Mouse (Mus musculus) macrophage (primary cell): ENCODE data around the gene Clp1. TPM values are rescaled to one million over a fixed set of nuclear protein-coding genes. Genes with fewer than 3 reads are reported as not detected.

Source experiments
- H3K27ac ChIP-seq: fragments of 350-480 bp; formaldehyde crosslinking; 2 replicates; pipeline ENCODE4 v1.9.0; 2021
- H3K36me3 ChIP-seq: fragments of 350-480 bp; formaldehyde crosslinking; 2 replicates; pipeline ENCODE4 v1.9.0; 2021; ENCODE audit errors: inconsistent target
- H3K4me3 ChIP-seq: fragments of 350-480 bp; formaldehyde crosslinking; 2 replicates; pipeline ENCODE4 v1.9.0; 2021; ENCODE audit errors: inconsistent target
- H3K79me2 ChIP-seq: fragments of 350-480 bp; formaldehyde crosslinking; 2 replicates; pipeline ENCODE4 v1.9.0; 2021; ENCODE audit errors: inconsistent target
- WGBS: methylation state at CpG from one replicate; pipeline ENCODE4 v1.1.7; 2026; ENCODE audit warnings: inconsistent platforms; ENCODE audit not compliant: missing documents; 5-methylcytosine and 5-hydroxymethylcytosine counted together
- polyA plus RNA-seq: library from polyadenylated mRNA; stranded (reverse); fragments of 250-400 nt; gene quantifications from 3 replicates; pipeline ENCODE4 v1.2.4, GENCODE M21; 2018; ENCODE audit warnings: inconsistent platforms
- total RNA-seq, 78 experiments: library from RNA; depleted of rRNA; stranded (reverse); fragments of 250-400 nt; gene quantifications; 1 replicate in 9 of 78; 2 replicates in 24 of 78; 3 replicates in 43 of 78; 4 replicates in 2 of 78; pipeline ENCODE4 v1.2.4; 2018; ENCODE audit warnings: inconsistent platforms in 56 of 78

Clp1 gene
- total RNA-seq (2018; cell fraction: chromatin; rRNA removed), result 10 to 100 TPM in 10 of 26 experiments, 1 to 10 TPM in 16; 4.2 to 12.4 (median 9.1) TPM
- total RNA-seq (2018; cell fraction: cytosol; rRNA removed), result 10 to 100 TPM in 25 of 26 experiments, 1 to 10 TPM in 1; 9.6 to 25.7 (median 16.7) TPM
- 10 to 100 TPM in 23 of 26 experiments, 1 to 10 TPM in 3; 8.9 to 25.2 (median 14.1) TPM for total RNA-seq (2018; cell fraction: nucleus; rRNA removed)
- polyA plus RNA-seq, result 8.7 to 16.7 TPM (median 10.6 TPM) in 3 replicates

DNA sequence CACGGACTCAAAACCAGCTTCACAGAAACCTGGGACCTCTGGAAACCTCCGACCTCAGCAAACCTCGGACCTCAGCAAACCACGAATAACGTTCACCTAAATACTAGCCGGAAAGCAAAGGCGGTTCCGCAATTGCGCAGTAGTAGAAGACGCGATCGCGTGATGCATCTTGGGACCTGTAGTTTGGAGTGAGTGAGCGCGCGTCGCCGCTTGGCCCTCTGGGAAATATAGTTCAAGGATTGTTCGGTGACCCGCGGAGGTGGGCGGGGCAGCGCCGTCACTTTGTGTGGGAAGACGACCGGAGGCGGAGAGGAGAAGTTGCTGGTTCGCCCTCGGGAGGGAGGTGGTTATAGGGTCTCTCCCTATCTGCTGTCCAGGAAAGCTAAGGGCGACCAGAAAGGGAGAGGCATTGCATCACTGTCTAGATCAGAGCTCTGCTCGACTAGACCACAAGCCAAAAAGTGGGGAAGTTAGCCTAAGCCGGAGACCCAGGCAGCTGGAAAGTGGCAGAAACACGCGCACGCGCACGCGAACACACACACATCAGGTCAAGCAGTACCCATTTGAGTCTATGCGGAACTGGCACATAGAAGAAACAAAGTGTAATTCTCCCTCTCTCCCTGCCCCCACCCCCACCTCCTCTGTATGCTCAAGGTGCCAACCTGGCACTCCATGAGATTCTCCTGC is at the start of gene Clp1:
Gene Clp1 (minus strand): TSS at position 179 of the 687 bp plus-strand sequence.
- H3K4me3 ChIP-seq, result peak within 1 kb of the TSS; percentile 81
- peaks cover 17% of the 10 kb centered on the region; the same call in 1 of the 2 replicates for H3K36me3 ChIP-seq
- WGBS, result under 1% methylated on average over 39 of the region's 39 CpGs

GRCm38 (mm10) chr2:84775665-84776064 is 48.5 kb upstream of the Clp1 start:
- no peaks in the 10 kb centered on the region for H3K36me3 ChIP-seq
- no peak overlapping the region for H3K4me3 ChIP-seq
- no peak overlapping the region for H3K27ac ChIP-seq
- 32% methylated on average over 6 of the region's 6 CpGs for WGBS
- H3K79me2 ChIP-seq, result no peaks in the 10 kb centered on the region

More for the DNA sequence above, at the start of gene Clp1:
- peak within 1 kb of the TSS; percentile 78 for H3K27ac ChIP-seq
- peaks cover 45% of the 10 kb centered on the region for H3K79me2 ChIP-seq

DNA sequence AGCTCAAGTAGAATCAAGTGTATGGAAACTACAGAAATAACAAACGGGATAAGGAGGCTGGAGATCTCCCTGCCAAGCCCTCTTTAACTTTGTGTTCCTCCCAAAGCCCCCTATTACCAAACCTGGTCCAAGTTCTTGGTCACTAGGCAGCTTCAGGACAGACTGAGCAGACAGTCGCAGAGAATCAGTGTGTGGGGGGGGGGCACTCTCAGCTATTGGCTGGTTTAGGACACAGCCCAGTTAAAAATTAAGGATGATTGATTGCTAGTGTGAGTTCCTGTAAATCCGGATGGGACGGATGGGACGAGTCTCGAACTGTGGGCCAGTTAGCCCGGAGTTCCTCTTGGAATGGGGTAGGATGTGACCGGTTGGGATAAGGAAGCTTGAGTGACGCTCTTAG is 48.1 kb upstream of the Clp1 start, which contains the start of gene Serping1:
Gene Serping1 (minus strand): TSS at position 204 of the 400 bp plus-strand sequence.
- Histone ChIP-seq H3K79me2 (no peaks in the 10 kb centered on the region), H3K4me3 (no peak within 1 kb of the TSS), H3K27ac (no peak within 1 kb of the TSS), H3K36me3 (no peaks in the 10 kb centered on the region)
- WGBS, result 91% methylated on average over 7 of the region's 9 CpGs

DNA sequence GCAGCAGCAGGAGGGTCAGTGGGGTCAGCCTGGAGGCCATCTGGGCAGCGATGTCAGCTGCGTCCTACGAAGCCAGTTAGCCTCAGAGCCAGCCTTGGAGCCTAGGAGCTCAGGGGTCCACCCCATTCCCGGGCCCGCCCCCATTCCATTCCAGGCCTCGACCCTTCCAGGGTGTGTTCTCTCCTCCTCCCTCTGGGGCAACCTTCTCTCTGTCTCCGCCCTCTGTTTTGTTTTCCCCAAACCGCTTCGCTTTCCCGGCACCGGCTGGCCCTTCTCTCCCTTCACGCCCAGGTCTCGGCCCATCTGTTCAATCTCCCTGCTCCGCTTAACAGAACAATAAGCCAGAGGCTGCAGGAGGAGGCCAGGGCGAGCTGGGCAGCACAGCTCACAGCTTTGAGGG is 47.6 kb upstream of the Clp1 start:
- Histone ChIP-seq H3K36me3 (no peaks in the 10 kb centered on the region), H3K27ac (no peak overlapping the region), H3K79me2 (no peaks in the 10 kb centered on the region), H3K4me3 (no peak overlapping the region)
- 75% methylated on average over 7 of the region's 15 CpGs for WGBS

- WGBS, result 90% methylated on average over 5 of the region's 5 CpGs
Measured at GRCm38 (mm10) chr2:84773195-84773594, 46.0 kb upstream of the Clp1 start.

DNA sequence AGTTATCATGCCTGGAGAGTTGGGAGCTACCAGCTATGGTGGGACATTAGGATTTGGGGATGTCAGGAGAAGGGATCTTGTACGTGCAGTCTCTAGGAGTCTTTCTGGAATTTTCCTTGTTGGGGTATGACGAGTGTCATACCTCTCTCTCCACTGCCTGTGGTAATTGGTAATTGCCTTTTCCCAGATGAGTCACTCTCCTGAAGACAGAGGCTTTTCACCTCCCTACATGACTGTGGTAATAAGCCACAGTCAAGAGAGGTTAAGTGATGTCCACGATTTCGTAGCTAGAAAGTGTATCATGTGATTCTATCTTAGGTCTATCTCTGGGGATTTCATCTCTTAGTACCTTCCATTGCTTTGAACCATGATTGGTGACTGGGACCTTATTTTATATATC is 45.3 kb upstream of the Clp1 start:
- Histone ChIP-seq H3K27ac (no peak overlapping the region), H3K79me2 (no peaks in the 10 kb centered on the region), H3K4me3 (no peak overlapping the region), H3K36me3 (no peaks in the 10 kb centered on the region)
- WGBS, result 85% methylated on average over 4 of the region's 4 CpGs

More at GRCm38 (mm10) chr2:84773195-84773594, 46.0 kb upstream of the Clp1 start:
- Histone ChIP-seq H3K36me3 (no peaks in the 10 kb centered on the region), H3K4me3 (no peak overlapping the region), H3K79me2 (no peaks in the 10 kb centered on the region), H3K27ac (no peak overlapping the region)

DNA sequence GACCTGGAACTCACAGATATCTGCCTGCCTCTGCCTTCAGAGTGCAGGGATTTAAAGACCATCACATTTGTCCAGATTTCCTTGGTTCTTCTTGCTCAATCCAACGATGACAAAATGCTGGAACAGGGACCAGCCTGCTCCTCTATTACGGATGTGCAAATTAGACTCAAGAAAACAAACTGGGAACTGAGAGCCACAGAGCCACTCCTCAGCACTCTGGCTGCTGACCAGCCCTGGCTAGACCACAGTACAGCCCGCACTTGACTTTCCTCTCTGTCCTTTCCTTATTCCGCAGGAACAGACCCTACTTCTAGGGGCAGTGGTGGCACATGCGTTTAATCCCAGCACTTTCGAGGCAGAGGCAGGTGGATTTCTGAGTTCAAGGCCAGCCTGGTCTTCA is 43.4 kb upstream of the Clp1 start:
- no peak overlapping the region for H3K27ac ChIP-seq
- 70% methylated on average over 6 of the region's 6 CpGs for WGBS
- no peaks in the 10 kb centered on the region for H3K36me3 ChIP-seq
- no peaks in the 10 kb centered on the region for H3K79me2 ChIP-seq
- no peak overlapping the region for H3K4me3 ChIP-seq

GRCm38 (mm10) chr2:84762818-84763217 is 35.7 kb upstream of the Clp1 start:
- WGBS, result 50% methylated on average over 1 of the region's 1 CpGs
- H3K27ac ChIP-seq, result no peak overlapping the region
- H3K79me2 ChIP-seq, result no peaks in the 10 kb centered on the region

GRCm38 (mm10) chr2:84762295-84762694 is 35.1 kb upstream of the Clp1 start:
- Histone ChIP-seq H3K27ac (no peak overlapping the region), H3K4me3 (no peak overlapping the region), H3K79me2 (no peaks in the 10 kb centered on the region), H3K36me3 (no peaks in the 10 kb centered on the region)
- WGBS, result 67% methylated on average over 4 of the region's 4 CpGs

More at GRCm38 (mm10) chr2:84762818-84763217, 35.7 kb upstream of the Clp1 start:
- H3K4me3 ChIP-seq, result no peak overlapping the region
- H3K36me3 ChIP-seq, result no peaks in the 10 kb centered on the region

GRCm38 (mm10) chr2:84761840-84762239 is 34.7 kb upstream of the Clp1 start:
- H3K4me3 ChIP-seq, result no peak overlapping the region
- 70% methylated on average over 1 of the region's 1 CpGs for WGBS
- no peak overlapping the region for H3K27ac ChIP-seq
- no peaks in the 10 kb centered on the region for H3K36me3 ChIP-seq
- H3K79me2 ChIP-seq, result no peaks in the 10 kb centered on the region

DNA sequence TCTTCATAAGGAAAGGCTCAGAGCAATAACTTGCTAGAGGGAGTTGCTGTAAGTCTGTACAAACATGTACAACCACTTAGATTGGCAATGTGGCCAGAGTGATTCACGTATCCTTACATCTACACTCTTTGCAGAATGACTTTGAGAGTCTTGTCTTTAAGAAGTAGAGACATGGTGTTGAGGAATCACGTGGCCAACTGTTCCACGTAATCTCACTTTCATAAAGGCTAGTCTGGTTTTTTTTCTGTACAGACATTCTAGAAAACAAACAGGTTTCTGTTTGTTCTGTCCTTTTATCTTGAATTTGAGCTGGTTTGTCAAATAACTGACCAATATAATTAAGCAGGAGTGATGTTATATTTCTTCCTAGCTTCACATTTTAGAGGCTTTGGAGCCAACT is 34.2 kb upstream of the Clp1 start:
- Histone ChIP-seq H3K4me3 (no peak overlapping the region), H3K27ac (no peak overlapping the region), H3K36me3 (no peaks in the 10 kb centered on the region), H3K79me2 (no peaks in the 10 kb centered on the region)
- WGBS, result 91% methylated on average over 3 of the region's 3 CpGs

- no peaks in the 10 kb centered on the region for H3K79me2 ChIP-seq
- 77% methylated on average over 8 of the region's 8 CpGs for WGBS
Measured at GRCm38 (mm10) chr2:84760777-84761176, 33.6 kb upstream of the Clp1 start.

GRCm38 (mm10) chr2:84758542-84759127 is 31.5 kb upstream of the Clp1 start:
- Histone ChIP-seq H3K27ac (no peak overlapping the region), H3K79me2 (no peaks in the 10 kb centered on the region), H3K36me3 (no peaks in the 10 kb centered on the region), H3K4me3 (no peak overlapping the region)
- WGBS, result 16% methylated on average over 2 of the region's 2 CpGs

More at GRCm38 (mm10) chr2:84760777-84761176, 33.6 kb upstream of the Clp1 start:
- Histone ChIP-seq H3K27ac (no peak overlapping the region), H3K36me3 (no peaks in the 10 kb centered on the region), H3K4me3 (no peak overlapping the region)

DNA sequence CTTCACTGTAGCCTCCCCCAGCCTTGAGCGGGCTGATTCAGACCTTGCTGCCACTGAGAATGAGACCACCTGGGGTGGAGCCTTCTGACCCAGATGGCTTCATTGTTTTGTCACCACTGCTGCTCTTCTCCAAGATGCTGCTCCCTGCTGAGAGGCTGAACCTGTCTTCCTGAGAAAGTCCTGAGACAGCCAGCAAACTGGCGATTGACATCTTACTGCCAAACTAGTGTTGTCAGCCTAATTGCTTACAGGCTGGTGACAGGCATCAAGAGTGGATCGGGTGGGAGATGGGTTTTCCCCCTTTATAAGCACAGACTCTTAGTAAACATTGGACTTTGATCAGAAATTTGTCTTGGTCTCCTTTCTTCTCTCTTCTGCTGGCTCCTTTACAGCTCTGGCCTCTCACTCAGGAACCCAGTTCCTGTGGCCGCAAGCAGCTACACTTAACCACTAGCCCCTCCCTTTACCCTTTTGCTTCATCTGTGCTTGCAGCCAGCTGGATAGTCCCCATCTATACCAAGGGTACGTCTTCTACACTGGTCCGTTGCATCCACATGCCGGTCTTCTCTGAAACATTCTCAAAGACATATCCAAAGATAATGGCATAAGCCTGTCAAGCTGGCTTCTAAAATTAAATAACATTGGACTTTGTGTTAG is 30.0 kb upstream of the Clp1 start:
- Histone ChIP-seq H3K4me3 (no peak overlapping the region), H3K27ac (no peak overlapping the region), H3K79me2 (no peaks in the 10 kb centered on the region), H3K36me3 (no peaks in the 10 kb centered on the region)
- 64% methylated on average over 7 of the region's 7 CpGs for WGBS
